Mouse (Mus musculus) splenic B cell, adult 2 months (primary cell): ENCODE results near the gene Fbxl17.

Experiments
- DNase-seq: peaks from one replicate; pipeline ENCODE4 v3.0.0-alpha.2; 2011; ENCODE audit warnings: low read depth, low spot score
- H3K27me3 ChIP-seq: 2 replicates; pipeline ENCODE4 v1.6.1; 2012; ENCODE audit warnings: mild to moderate bottlenecking, low read length, moderate library complexity, mixed read lengths; ENCODE audit not compliant: control insufficient read depth, poor library complexity, insufficient read depth, severe bottlenecking
- H3K36me3 ChIP-seq: 2 replicates; pipeline ENCODE4 v1.6.1; 2012; ENCODE audit warnings: mild to moderate bottlenecking, low read length, moderate library complexity, mixed read lengths; ENCODE audit not compliant: control insufficient read depth, poor library complexity, insufficient read depth, severe bottlenecking

The Fbxl17 gene

GRCm38 (mm10) chr17:63434081-63434480, 65.7 kb downstream of the Fbxl17 start:
- no peak for DNase-seq
- Histone ChIP-seq H3K27me3 (no peaks in the 10 kb centered on the region), H3K36me3 (no peaks in the 10 kb centered on the region)

- no peaks in the 10 kb centered on the region for H3K27me3 ChIP-seq
- H3K36me3 ChIP-seq, result no peaks in the 10 kb centered on the region
- DNase-seq, result no peak
These were observed 68.2 kb downstream of the Fbxl17 start for GRCm38 (mm10) chr17:63431650-63432049.

GRCm38 (mm10) chr17:63430395-63431075, 69.3 kb downstream of the Fbxl17 start:
- peak; percentile 9 for DNase-seq
- Histone ChIP-seq H3K27me3 (no peaks in the 10 kb centered on the region), H3K36me3 (no peaks in the 10 kb centered on the region)

GRCm38 (mm10) chr17:63423851-63424250, 76.0 kb downstream of the Fbxl17 start:
- no peaks in the 10 kb centered on the region for H3K27me3 ChIP-seq
- H3K36me3 ChIP-seq, result no peaks in the 10 kb centered on the region
- no peak for DNase-seq

GRCm38 (mm10) chr17:63422685-63423084, 77.1 kb downstream of the Fbxl17 start:
- Histone ChIP-seq H3K27me3 (no peaks in the 10 kb centered on the region), H3K36me3 (no peaks in the 10 kb centered on the region)
- no peak for DNase-seq

DNA sequence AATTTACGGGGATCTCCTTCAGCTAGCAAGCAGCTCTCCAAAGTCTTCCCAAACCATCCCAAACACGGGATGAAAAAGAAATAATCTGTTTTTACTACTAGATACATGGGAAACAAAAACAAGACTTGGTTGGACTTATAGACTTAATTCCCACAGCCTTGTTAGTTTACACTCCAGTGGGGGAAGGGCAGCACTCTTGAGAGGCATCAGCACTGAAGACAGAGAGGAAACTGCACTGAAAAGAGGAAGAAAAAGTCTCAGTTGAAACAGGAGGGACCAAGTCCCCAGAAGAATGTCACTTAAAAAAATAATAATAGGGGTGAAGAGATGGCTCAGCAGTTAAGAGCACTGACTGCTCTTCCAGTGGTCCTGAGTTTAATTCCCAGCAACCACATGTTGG, 78.0 kb downstream of the Fbxl17 start:
- Histone ChIP-seq H3K27me3 (no peaks in the 10 kb centered on the region), H3K36me3 (no peaks in the 10 kb centered on the region)
- DNase-seq, result peak; percentile 49

GRCm38 (mm10) chr17:63419503-63419902, 80.3 kb downstream of the Fbxl17 start:
- DNase-seq, result no peak
- Histone ChIP-seq H3K27me3 (no peaks in the 10 kb centered on the region), H3K36me3 (peaks cover 2% of the 10 kb centered on the region; the same call in 1 of the 2 replicates)

- DNase-seq, result peak; percentile 53
- Histone ChIP-seq H3K27me3 (no peaks in the 10 kb centered on the region), H3K36me3 (peaks cover 2% of the 10 kb centered on the region; the same call in 1 of the 2 replicates)
These were observed 85.7 kb downstream of the Fbxl17 start for GRCm38 (mm10) chr17:63413973-63414580.

- no peak for DNase-seq
- H3K27me3 ChIP-seq, result no peaks in the 10 kb centered on the region
- no peaks in the 10 kb centered on the region for H3K36me3 ChIP-seq
These were observed 88.3 kb downstream of the Fbxl17 start for GRCm38 (mm10) chr17:63411564-63411963.

- no peaks in the 10 kb centered on the region for H3K36me3 ChIP-seq
These were observed 89.7 kb downstream of the Fbxl17 start for GRCm38 (mm10) chr17:63410101-63410500.

DNA sequence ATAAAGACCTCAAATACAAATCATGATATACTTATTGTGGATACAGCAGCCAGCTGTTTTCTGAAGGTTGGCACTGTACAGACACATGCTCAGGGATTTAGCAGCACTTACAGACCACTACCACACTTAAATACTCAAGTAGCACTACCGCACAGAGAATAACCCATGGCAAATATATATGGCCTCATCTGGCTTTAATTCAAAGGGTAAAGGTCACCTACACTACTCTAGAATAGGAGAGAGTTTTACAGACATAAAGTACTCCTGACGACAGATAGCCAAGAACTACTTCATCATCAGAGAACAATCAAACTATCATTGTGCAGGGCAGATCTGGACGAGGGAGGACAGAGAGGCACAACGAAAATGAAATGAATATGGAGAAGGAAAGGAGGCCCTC, 93.9 kb downstream of the Fbxl17 start:
- Histone ChIP-seq H3K36me3 (no peaks in the 10 kb centered on the region), H3K27me3 (no peaks in the 10 kb centered on the region)
- DNase-seq, result no peak

More at GRCm38 (mm10) chr17:63410101-63410500, 89.7 kb downstream of the Fbxl17 start:
- DNase-seq, result no peak
- H3K27me3 ChIP-seq, result no peaks in the 10 kb centered on the region

GRCm38 (mm10) chr17:63405471-63405870, 94.3 kb downstream of the Fbxl17 start:
- Histone ChIP-seq H3K27me3 (no peaks in the 10 kb centered on the region), H3K36me3 (no peaks in the 10 kb centered on the region)
- no peak for DNase-seq

GRCm38 (mm10) chr17:63404968-63405367, 94.8 kb downstream of the Fbxl17 start:
- no peak for DNase-seq
- H3K36me3 ChIP-seq, result no peaks in the 10 kb centered on the region
- H3K27me3 ChIP-seq, result no peaks in the 10 kb centered on the region

- Histone ChIP-seq H3K36me3 (no peaks in the 10 kb centered on the region), H3K27me3 (no peaks in the 10 kb centered on the region)
- no peak for DNase-seq
These were observed 95.9 kb downstream of the Fbxl17 start for GRCm38 (mm10) chr17:63403801-63404415.
